Mouse (Mus musculus) lung, embryonic 16.5 days (tissue): ENCODE results near the gene Ngp. TPM values are rescaled to one million over a fixed set of nuclear protein-coding genes. Genes with fewer than 3 reads are reported as not detected.

Source experiments
- ATAC-seq: fragments of 200-750 bp; cut with Nextera tagmentation; 2 replicates; pipeline ENCODE4 v1.8.0; 2017; ENCODE audit warnings: low read depth, mild to moderate bottlenecking, moderate library complexity
- H3K27ac ChIP-seq: fragments of 300-500 bp; sonication (generic); 2 replicates; pipeline ENCODE4 v1.5.1; 2014; ENCODE audit warnings: mild to moderate bottlenecking, control low read depth, low read length
- H3K27me3 ChIP-seq: fragments of 300-500 bp; sonication (generic); 2 replicates; pipeline ENCODE4 v1.6.1; 2014; ENCODE audit warnings: low read depth, low read length, mixed read lengths; ENCODE audit not compliant: control insufficient read depth, insufficient read depth
- H3K36me3 ChIP-seq: fragments of 300-500 bp; sonication (generic); 2 replicates; pipeline ENCODE4 v1.6.1; 2014; ENCODE audit warnings: low read length; ENCODE audit not compliant: control insufficient read depth, insufficient read depth
- H3K4me1 ChIP-seq: fragments of 300-500 bp; sonication (generic); replicated peaks from 2 replicates; pipeline ENCODE4 v1.6.1; 2014; ENCODE audit warnings: low read length, mixed read lengths; ENCODE audit not compliant: control insufficient read depth, insufficient read depth
- H3K4me2 ChIP-seq: fragments of 300-500 bp; sonication (generic); 2 replicates; pipeline ENCODE4 v1.6.1; 2014; ENCODE audit warnings: low read depth, low read length, control low read depth
- H3K4me3 ChIP-seq: fragments of 300-500 bp; sonication (generic); 2 replicates; pipeline ENCODE4 v1.5.1; 2014; ENCODE audit warnings: mild to moderate bottlenecking, low read length, control low read depth
- H3K9ac ChIP-seq: fragments of 300-500 bp; sonication (generic); 2 replicates; pipeline ENCODE4 v1.6.1; 2014; ENCODE audit warnings: low read length, control low read depth
- H3K9me3 ChIP-seq: fragments of 300-500 bp; sonication (generic); 2 replicates; pipeline ENCODE4 v1.6.1; 2016; ENCODE audit warnings: low read length; ENCODE audit not compliant: control insufficient read depth
- WGBS: fragments of 180-500 bp; shearing (Covaris S2); extraction: QIAGEN DNeasy Blood & Tissue Kit; methylation state at CpG from one replicate; pipeline ENCODE4 v1.1.7; 2014; 5-methylcytosine and 5-hydroxymethylcytosine counted together
- polyA plus RNA-seq: library from polyadenylated mRNA; unstranded; fragments of >200 nt; fragmentation: Nextera tagmentation; extraction: Ambion mirVana; gene quantifications from 2 replicates; pipeline ENCODE4 v1.2.1, GENCODE M21; 2015

The Ngp gene
- polyA plus RNA-seq, 1 experiment from 2014 or later: 3.3 TPM

DNA sequence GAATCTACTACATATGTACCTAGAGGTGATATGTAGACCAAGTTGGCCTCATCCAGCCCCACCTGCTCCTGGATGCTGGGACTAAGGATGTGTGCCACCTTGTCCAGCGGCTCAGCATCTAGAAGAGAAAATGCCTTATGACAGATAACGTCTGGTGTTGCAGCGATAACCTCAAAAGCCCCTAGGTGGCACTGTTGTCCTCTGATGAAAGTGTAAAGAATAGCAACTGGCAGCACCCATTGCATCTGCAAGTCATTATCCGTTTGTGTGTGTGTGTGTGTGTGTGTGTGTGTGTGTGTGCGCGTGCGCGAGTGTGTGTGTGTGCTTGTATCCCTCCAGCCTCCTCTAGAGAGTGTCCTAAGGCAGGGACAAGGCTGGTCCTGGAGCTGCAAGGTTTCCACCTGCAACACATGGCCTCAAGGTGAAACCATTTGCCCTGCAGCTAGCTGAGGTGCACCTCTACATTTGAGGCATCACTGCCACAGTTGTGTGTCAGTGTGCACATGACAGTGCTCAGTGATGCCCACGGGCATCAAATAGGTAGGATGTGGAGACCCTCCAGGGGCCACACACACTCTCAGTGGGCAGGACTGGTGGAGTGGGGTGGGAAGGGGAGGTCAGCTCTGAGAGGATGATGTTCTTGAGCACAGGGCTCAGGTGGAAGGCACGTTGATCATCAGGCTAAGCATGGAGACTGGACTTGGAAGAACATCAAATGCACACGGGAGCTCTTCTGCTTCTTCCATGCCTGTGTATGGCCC, 29.5 kb downstream of the Ngp start:
- no peaks in the 10 kb centered on the region for H3K9me3 ChIP-seq
- WGBS: 24% methylated on average over 11 of the region's 11 CpGs
- ATAC-seq: peak; percentile 80
- H3K4me3 ChIP-seq: no peak overlapping the region
- H3K27me3 ChIP-seq: no peaks in the 10 kb centered on the region
- H3K9ac ChIP-seq: no peak overlapping the region
- no peak overlapping the region for H3K4me2 ChIP-seq
- no peaks in the 10 kb centered on the region for H3K4me1 ChIP-seq
- H3K27ac ChIP-seq: no peak overlapping the region
- peaks cover 4% of the 10 kb centered on the region; the same call in 1 of the 2 replicates for H3K36me3 ChIP-seq

DNA sequence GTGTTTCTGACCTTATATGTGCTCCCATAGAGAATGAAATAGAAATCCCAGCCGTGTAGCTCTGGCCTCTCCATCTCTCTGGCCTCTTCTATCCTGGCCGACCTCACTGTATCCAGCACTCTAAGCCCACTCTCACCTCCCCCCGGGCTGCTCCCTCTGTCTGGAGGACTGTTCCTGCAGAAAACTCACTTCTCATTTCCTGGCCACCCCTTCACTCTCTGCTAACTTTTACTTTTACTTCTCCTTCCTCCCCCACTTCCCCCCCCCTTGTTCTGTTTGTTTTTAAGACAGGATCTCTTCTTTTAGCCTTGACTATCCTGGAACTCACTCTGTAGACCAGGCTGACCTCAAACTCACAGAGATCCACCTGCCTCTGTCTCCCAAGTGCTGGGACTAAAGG, 33.0 kb downstream of the Ngp start:
- H3K4me3 ChIP-seq: no peak overlapping the region
- H3K27me3 ChIP-seq: no peaks in the 10 kb centered on the region
- H3K36me3 ChIP-seq: peaks cover 4% of the 10 kb centered on the region; the same call in 1 of the 2 replicates
- WGBS: 68% methylated on average over 3 of the region's 3 CpGs
- H3K27ac ChIP-seq: no peak overlapping the region
- H3K9me3 ChIP-seq: no peaks in the 10 kb centered on the region
- ATAC-seq: no peak
- H3K9ac ChIP-seq: no peak overlapping the region
- H3K4me2 ChIP-seq: no peak overlapping the region
- no peaks in the 10 kb centered on the region for H3K4me1 ChIP-seq

DNA sequence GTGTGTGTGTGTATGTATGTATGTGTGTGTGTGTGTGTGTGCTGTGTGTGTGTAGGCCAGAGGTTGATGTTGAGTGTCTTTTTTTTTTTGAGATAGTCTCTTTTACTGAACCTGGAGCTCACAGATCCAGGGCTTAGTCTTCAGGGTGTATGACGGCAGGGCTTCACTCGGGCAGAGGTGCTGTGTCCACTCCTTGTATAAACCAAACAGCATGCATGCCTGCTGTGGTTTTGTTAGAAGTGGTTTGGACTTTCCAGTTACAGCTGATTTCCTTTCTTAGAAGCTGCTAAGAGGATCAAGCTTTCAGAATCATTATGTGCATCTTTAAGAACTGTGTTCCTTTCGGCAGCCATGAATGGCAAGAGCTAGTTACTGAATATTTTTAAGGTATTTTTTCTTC, 38.4 kb downstream of the Ngp start:
- 84% methylated on average over 3 of the region's 3 CpGs for WGBS
- no peak overlapping the region for H3K27ac ChIP-seq
- H3K9ac ChIP-seq: no peak overlapping the region
- H3K4me2 ChIP-seq: no peak overlapping the region
- no peaks in the 10 kb centered on the region for H3K27me3 ChIP-seq
- no peaks in the 10 kb centered on the region for H3K9me3 ChIP-seq
- ATAC-seq: no peak
- H3K4me3 ChIP-seq: no peak overlapping the region
- H3K4me1 ChIP-seq: no peaks in the 10 kb centered on the region
- no peaks in the 10 kb centered on the region for H3K36me3 ChIP-seq

DNA sequence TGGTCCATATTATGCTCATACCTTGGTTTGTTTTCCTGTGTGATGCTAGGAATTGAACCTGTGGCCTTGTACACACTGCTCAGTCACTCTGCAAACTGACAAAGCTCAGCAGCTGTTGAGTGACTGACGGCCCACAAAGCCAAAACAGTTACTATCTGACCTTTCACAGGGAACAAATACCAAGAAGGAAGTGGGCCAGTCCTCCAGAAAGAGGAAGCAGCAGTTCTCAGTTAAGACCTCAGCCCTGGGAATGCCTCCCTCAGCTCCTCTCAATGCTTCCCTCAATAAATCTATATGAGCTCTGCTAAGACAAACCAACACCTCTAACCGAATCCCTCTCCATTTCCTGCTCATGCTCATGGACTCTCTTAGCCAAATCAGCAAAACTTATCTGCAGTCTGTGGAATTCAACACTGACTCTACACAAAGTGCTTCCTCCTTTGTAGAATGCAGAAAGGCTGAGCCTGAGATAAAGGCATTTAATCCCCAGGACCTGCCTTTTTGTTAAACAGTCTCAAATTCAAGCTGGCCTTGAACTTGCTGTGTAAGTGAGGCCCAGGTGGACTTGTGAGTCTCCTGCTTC, 39.7 kb downstream of the Ngp start:
- H3K27me3 ChIP-seq: no peaks in the 10 kb centered on the region
- 44% methylated on average over 2 of the region's 2 CpGs for WGBS
- H3K27ac ChIP-seq: no peak overlapping the region
- H3K9ac ChIP-seq: no peak overlapping the region
- ATAC-seq: no peak
- H3K4me2 ChIP-seq: no peak overlapping the region
- no peaks in the 10 kb centered on the region for H3K4me1 ChIP-seq
- no peaks in the 10 kb centered on the region for H3K36me3 ChIP-seq
- H3K4me3 ChIP-seq: no peak overlapping the region
- H3K9me3 ChIP-seq: no peaks in the 10 kb centered on the region

DNA sequence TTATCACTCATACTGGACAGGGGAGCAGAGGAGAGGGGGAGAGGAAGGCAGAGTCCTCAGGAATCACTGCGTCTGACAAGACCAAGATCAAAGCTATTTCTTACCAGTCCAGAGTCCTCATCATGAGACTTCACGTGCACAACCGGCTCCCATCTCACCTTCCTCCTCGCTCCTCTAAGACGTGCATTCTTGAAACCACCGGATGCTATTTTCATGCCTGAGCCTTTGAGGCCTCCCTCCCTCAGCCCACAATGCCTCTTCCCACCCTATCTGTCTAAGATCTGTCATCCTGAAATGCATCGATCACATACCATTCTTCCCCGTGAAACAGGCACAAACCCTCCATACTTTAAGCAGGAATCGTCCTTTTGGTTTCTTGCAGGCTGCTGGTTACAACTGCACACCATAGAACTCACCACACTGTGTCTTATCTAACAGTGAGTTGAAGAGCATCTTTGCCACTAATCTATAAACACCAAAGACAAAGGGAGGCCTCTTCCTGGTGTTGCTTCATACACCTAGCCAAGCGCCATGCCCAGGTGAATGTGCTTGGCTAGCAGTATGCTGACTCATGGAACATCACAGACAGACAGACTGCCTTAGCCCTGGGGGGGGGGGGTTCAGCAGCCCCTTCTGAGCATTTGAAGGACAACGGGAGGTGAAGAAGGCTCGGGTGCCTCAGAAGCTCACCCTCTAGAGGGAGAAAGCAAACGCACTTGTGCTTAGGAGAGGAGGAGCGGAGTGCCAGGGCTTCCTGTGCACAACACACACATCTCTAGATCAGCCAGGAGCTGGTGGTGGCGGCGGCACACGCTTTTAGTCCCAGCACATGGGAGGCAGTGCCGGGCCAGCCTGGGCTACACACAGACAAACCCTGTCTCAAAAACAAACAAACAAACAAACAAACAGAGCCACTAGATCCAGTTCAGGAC, 41.6 kb downstream of the Ngp start:
- H3K4me2 ChIP-seq: no peak overlapping the region
- no peak overlapping the region for H3K4me3 ChIP-seq
- WGBS: 71% methylated on average over 18 of the region's 18 CpGs
- no peaks in the 10 kb centered on the region for H3K9me3 ChIP-seq
- no peaks in the 10 kb centered on the region for H3K27me3 ChIP-seq
- no peaks in the 10 kb centered on the region for H3K4me1 ChIP-seq
- H3K36me3 ChIP-seq: no peaks in the 10 kb centered on the region
- no peak overlapping the region for H3K27ac ChIP-seq
- H3K9ac ChIP-seq: no peak overlapping the region
- ATAC-seq: no peak

DNA sequence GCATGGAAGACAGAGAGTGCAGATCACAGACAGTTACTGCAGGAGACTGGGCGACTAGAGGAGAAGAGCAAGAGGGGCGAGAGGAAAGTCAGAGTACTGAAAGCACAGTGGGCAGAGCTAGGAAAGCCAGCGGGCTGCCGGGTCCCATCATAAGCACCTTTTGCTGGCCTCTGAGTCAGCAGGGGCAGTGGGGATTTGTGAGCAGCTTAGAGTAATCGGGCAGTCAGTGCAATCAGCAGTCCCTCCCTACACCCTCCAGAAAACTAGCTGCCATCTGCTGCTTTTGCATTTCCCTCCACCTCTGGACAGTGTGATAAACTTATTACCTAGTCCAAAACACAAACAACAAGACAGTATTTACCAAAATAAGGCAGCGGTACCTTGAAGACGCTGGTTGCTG, 42.8 kb downstream of the Ngp start:
- Histone ChIP-seq H3K27me3 (no peaks in the 10 kb centered on the region), H3K4me2 (no peak overlapping the region), H3K36me3 (no peaks in the 10 kb centered on the region), H3K27ac (no peak overlapping the region), H3K9me3 (no peaks in the 10 kb centered on the region), H3K4me1 (no peaks in the 10 kb centered on the region), H3K4me3 (no peak overlapping the region), H3K9ac (no peak overlapping the region)
- WGBS: 67% methylated on average over 7 of the region's 7 CpGs
- no peak for ATAC-seq

DNA sequence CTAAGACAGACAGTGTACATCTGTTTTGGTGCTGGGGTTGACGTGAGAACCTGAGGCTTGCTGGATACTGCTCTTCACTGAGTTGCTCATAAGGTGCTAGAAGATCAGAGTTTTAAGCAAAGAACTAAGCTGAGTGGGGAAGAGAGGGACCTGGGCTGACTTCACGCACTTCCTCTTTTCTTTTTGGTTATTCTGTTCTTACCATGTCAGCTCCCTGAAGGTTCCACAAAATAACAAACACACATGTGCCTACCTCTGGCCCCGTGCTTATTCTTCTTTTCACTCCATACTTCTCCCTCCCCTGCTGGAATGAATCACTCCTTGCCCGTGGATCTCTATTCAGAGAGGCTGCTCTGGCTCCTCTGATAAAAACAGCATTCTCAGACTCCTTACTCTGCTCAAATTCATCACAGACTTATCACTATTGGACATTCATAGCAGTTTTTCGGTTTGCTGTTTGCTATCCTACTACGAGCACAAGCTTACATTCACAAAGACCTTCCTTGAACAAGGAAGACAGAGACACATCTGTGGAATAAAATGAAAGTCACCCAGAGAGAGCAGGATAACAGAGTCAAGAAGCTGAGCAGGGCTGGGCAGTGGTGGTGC, 44.5 kb downstream of the Ngp start:
- Histone ChIP-seq H3K9ac (no peak overlapping the region), H3K36me3 (no peaks in the 10 kb centered on the region), H3K9me3 (no peaks in the 10 kb centered on the region), H3K27me3 (no peaks in the 10 kb centered on the region), H3K27ac (no peak overlapping the region), H3K4me1 (no peaks in the 10 kb centered on the region), H3K4me2 (no peak overlapping the region), H3K4me3 (no peak overlapping the region)
- 88% methylated on average over 6 of the region's 6 CpGs for WGBS
- no peak for ATAC-seq

DNA sequence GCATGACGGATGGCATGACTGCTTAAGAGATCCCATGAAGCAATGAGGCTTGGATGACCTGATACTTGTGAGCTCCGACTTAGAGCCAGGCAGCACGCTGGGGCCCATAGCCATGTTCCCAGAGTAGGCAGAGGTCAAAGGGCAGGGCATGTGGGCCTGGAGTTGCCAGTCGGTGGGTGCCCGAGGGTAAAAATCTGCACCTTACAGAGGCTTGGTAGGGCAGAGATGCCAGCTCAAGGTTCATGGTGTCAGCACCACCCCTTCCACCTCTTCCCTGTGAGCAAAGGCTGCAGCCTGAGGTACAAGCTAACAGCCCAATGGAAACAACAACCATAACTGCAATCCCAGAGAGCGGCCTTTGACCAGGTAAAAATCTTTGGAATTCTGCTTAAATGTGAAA, 45.8 kb downstream of the Ngp start:
- ATAC-seq: no peak
- no peaks in the 10 kb centered on the region for H3K9me3 ChIP-seq
- no peak overlapping the region for H3K4me2 ChIP-seq
- no peak overlapping the region for H3K4me3 ChIP-seq
- 85% methylated on average over 6 of the region's 6 CpGs for WGBS
- no peak overlapping the region for H3K9ac ChIP-seq
- no peaks in the 10 kb centered on the region for H3K36me3 ChIP-seq
- H3K4me1 ChIP-seq: no peaks in the 10 kb centered on the region
- no peak overlapping the region for H3K27ac ChIP-seq
- H3K27me3 ChIP-seq: no peaks in the 10 kb centered on the region

DNA sequence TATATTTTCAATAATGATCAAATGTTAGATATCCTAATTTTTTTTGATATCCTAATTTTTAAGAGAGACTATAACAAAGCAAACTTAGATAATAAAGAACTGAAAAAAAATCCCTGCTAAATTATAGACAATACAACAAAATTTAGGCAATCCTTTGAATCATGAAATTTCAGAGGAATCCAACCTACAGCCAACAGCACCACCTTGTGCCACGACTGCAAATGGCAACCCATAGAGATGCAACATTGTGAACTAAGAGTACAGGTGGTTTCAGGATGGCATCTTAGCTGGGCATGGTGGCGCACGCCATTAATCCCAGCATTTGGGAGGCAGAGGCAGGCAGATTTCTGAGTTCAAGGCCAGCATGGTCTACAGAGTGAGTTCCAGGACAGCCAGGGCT, 46.6 kb downstream of the Ngp start:
- Histone ChIP-seq H3K4me2 (no peak overlapping the region), H3K27me3 (no peaks in the 10 kb centered on the region), H3K36me3 (no peaks in the 10 kb centered on the region), H3K9me3 (no peaks in the 10 kb centered on the region), H3K4me3 (no peak overlapping the region), H3K27ac (no peak overlapping the region), H3K9ac (no peak overlapping the region), H3K4me1 (no peaks in the 10 kb centered on the region)
- no peak for ATAC-seq
- WGBS: 83% methylated on average over 3 of the region's 3 CpGs
